Mouse (Mus musculus): Measurements from ENCODE around the gene Golga2. TPM values are rescaled to one million over a fixed set of nuclear protein-coding genes. Genes with fewer than 3 reads are reported as not detected.
A peak's percentile ranks its signal among the peaks of the same experiment; 100 is the strongest.

The Golga2 gene
- polyA plus RNA-seq, 1 experiment from 2014 or later: 20.5 TPM

Small RNA genes lying within 50 kb of the gene (microRNA-seq; reads per million reads assigned to microRNA genes)
- gene Gm23363 (ENCODE audit: borderline number of aligned reads): 0.75 reads per million, percentile 6 among the genes with 10 or more reads in this experiment
- gene Mir199b (ENCODE audit: borderline number of aligned reads): 402 reads per million, percentile 78 among the genes with 10 or more reads in this experiment

Other genes with a start within 250 kb of the Golga2 start
- 43.1 and 43.7 TPM in 2 replicates for gene Fam78a, start 202.5 kb upstream of the Golga2 start, polyA plus RNA-seq (2014; fragmentation: Nextera tagmentation; extraction: Ambion mirVana)
- gene Plpp7, start 191.9 kb upstream of the Golga2 start, polyA plus RNA-seq (2014; fragmentation: Nextera tagmentation; extraction: Ambion mirVana): 10.0 and 11.7 TPM in 2 replicates
- 39.3 and 40.6 TPM in 2 replicates for gene Prrc2b, start 136.3 kb upstream of the Golga2 start, polyA plus RNA-seq (2014; fragmentation: Nextera tagmentation; extraction: Ambion mirVana)
- 12.9 and 15.3 TPM in 2 replicates for gene Pomt1, start 50.8 kb upstream of the Golga2 start, polyA plus RNA-seq (2014; fragmentation: Nextera tagmentation; extraction: Ambion mirVana)
- gene Uck1, start 27.2 kb upstream of the Golga2 start, polyA plus RNA-seq (2014; fragmentation: Nextera tagmentation; extraction: Ambion mirVana): 42.1 and 44.3 TPM in 2 replicates
- gene Swi5, start 691 bp downstream of the Golga2 start, polyA plus RNA-seq (2014; fragmentation: Nextera tagmentation; extraction: Ambion mirVana): 125 and 339 TPM in 2 replicates
- gene Ciz1, start 64.9 kb downstream of the Golga2 start, polyA plus RNA-seq (2014; fragmentation: Nextera tagmentation; extraction: Ambion mirVana): 32.1 and 35.8 TPM in 2 replicates
- gene Dnm1, start 66.0 kb downstream of the Golga2 start, polyA plus RNA-seq (2014; fragmentation: Nextera tagmentation; extraction: Ambion mirVana): 10.1 and 11.6 TPM in 2 replicates
- 50.1 and 51.3 TPM in 2 replicates for gene 1110008P14Rik, start 94.6 kb downstream of the Golga2 start, polyA plus RNA-seq (2014; fragmentation: Nextera tagmentation; extraction: Ambion mirVana)
- gene Lcn2, start 100.9 kb downstream of the Golga2 start, polyA plus RNA-seq (2014; fragmentation: Nextera tagmentation; extraction: Ambion mirVana): 1.1 TPM in 1 of 2 replicates, not detected in the other
- gene Ptges2, start 108.5 kb downstream of the Golga2 start, polyA plus RNA-seq (2014; fragmentation: Nextera tagmentation; extraction: Ambion mirVana): 32.7 and 38.2 TPM in 2 replicates
- gene Naif1, start 163.1 kb downstream of the Golga2 start, polyA plus RNA-seq (2014; fragmentation: Nextera tagmentation; extraction: Ambion mirVana): 5.1 and 5.3 TPM in 2 replicates
- 7.9 and 8.5 TPM in 2 replicates for gene Slc25a25, start 164.1 kb downstream of the Golga2 start, polyA plus RNA-seq (2014; fragmentation: Nextera tagmentation; extraction: Ambion mirVana)
- 5.2 and 5.3 TPM in 2 replicates for gene Fam102a, start 247.9 kb downstream of the Golga2 start, polyA plus RNA-seq (2014; fragmentation: Nextera tagmentation; extraction: Ambion mirVana)

All from heart, embryonic 11.5 days (tissue).